Comparison of ENCODE assay signal across 7 mouse cellular contexts in genomic region chr4:138724354-138725126, GRCm38 (mm10). TPM values are rescaled to one million over a fixed set of nuclear protein-coding genes. Genes with fewer than 3 reads are reported as not detected.
A peak's percentile ranks its signal among the peaks of the same experiment; 100 is the strongest.
DNase-seq lines count a peak whose midpoint lies in the region; ATAC-seq and TF ChIP-seq lines count a peak whose summit lies in the region.

Pla2g2c (plus strand) TSS chr4:138724792.

- peak within 1 kb of the TSS; percentile 56 for H3K4me2 ChIP-seq in lung, embryonic 14.5 days
- H3K4me2 ChIP-seq in intestine, embryonic 14.5 days (ENCODE audit: low read length), result peak within 1 kb of the TSS; percentile 52
- peak within 1 kb of the TSS; percentile 63 for H3K4me2 ChIP-seq in neural tube, embryonic 13.5 days

- H3K4me1 ChIP-seq in lung, embryonic 14.5 days (ENCODE audit: insufficient read depth), result peaks cover 16% of the 10 kb centered on the region
- peaks cover 35% of the 10 kb centered on the region for H3K4me1 ChIP-seq in forebrain, embryonic 10.5 days
- H3K4me1 ChIP-seq in intestine, embryonic 14.5 days (replicated peaks; ENCODE audit: control insufficient read depth, insufficient read depth, low read length), result peaks cover 8% of the 10 kb centered on the region
- peaks cover 29% of the 10 kb centered on the region for H3K4me1 ChIP-seq in neural tube, embryonic 13.5 days (replicated peaks)

- no peaks in the 10 kb centered on the region for H3K27me3 ChIP-seq in lung, embryonic 14.5 days (ENCODE audit: insufficient read depth, low read length)
- H3K27me3 ChIP-seq in forebrain, embryonic 10.5 days (ENCODE audit: poor library complexity, severe bottlenecking), result peaks cover 63% of the 10 kb centered on the region
- H3K27me3 ChIP-seq in intestine, embryonic 14.5 days (replicated peaks; ENCODE audit: control insufficient read depth, insufficient read depth, low read length), result no peaks in the 10 kb centered on the region
- H3K27me3 ChIP-seq in neural tube, embryonic 13.5 days, result no peaks in the 10 kb centered on the region; the same call in 1 of the 2 replicates

- H3K4me3 ChIP-seq in lung, embryonic 14.5 days (ENCODE audit: low read depth, low read length), result peak within 1 kb of the TSS; percentile 15
- peak within 1 kb of the TSS; percentile 50 for H3K4me3 ChIP-seq in forebrain, embryonic 10.5 days
- H3K4me3 ChIP-seq in intestine, embryonic 14.5 days (ENCODE audit: low read depth, low read length), result peak within 1 kb of the TSS; percentile 18; the same call in 1 of the 2 replicates
- peak within 1 kb of the TSS; percentile 30 for H3K4me3 ChIP-seq in neural tube, embryonic 13.5 days

- peak within 1 kb of the TSS; percentile 28; the same call in 1 of the 2 replicates for H3K9ac ChIP-seq in lung, embryonic 14.5 days
- H3K9ac ChIP-seq in intestine, embryonic 14.5 days (ENCODE audit: low read length), result peak within 1 kb of the TSS; percentile 14; the same call in 1 of the 2 replicates
- peak within 1 kb of the TSS; percentile 59 for H3K9ac ChIP-seq in neural tube, embryonic 13.5 days

- DNase-seq in lung, embryonic 14.5 days, result no peak
- DNase-seq in lung, postnatal 10 days, result no peak
- no peak for DNase-seq in forebrain, embryonic 10.5 days (ENCODE audit: extremely low spot score, low spot score)
- DNase-seq in intestine, embryonic 14.5 days (ENCODE audit: low spot score), result no peak
- no peak for DNase-seq in adrenal gland, adult (ENCODE audit: inconsistent age in 2 of 2, low spot score in 1 of 2)
- no peak for DNase-seq in cerebellum, adult 9-10 months

- ATAC-seq in lung, embryonic 14.5 days (ENCODE audit: insufficient read depth), result no peak
- ATAC-seq in intestine, embryonic 14.5 days (replicated peaks; ENCODE audit: low FRiP score, low TSS enrichment, low read depth), result 0 out of 2 replicates have a peak, but pooled peaks have one; percentile 9
- 0 out of 2 replicates have a peak, but pooled peaks have one; percentile 9 for ATAC-seq in neural tube, embryonic 13.5 days (ENCODE audit: low read depth)

- H3K27ac ChIP-seq in lung, embryonic 14.5 days (ENCODE audit: low read depth), result peak within 1 kb of the TSS; percentile 38; the same call in 1 of the 2 replicates
- H3K27ac ChIP-seq in forebrain, embryonic 10.5 days, result peak within 1 kb of the TSS; percentile 84
- H3K27ac ChIP-seq in intestine, embryonic 14.5 days (ENCODE audit: low read depth), result peak within 1 kb of the TSS; percentile 34
- peak within 1 kb of the TSS; percentile 64 for H3K27ac ChIP-seq in neural tube, embryonic 13.5 days (replicated peaks)

- H3K9me3 ChIP-seq in lung, embryonic 14.5 days (ENCODE audit: low read depth, low read length), result no peaks in the 10 kb centered on the region
- no peaks in the 10 kb centered on the region for H3K9me3 ChIP-seq in forebrain, embryonic 10.5 days
- no peaks in the 10 kb centered on the region for H3K9me3 ChIP-seq in intestine, embryonic 14.5 days (ENCODE audit: control insufficient read depth, low read length)
- H3K9me3 ChIP-seq in neural tube, embryonic 13.5 days, result no peaks in the 10 kb centered on the region

- TF ChIP-seq CTCF in lung, embryonic 14.5 days (IDR thresholded peaks at IDR 0.05; ENCODE audit: low read depth), result no peak

- no peaks in the 10 kb centered on the region for H3K36me3 ChIP-seq in lung, embryonic 14.5 days (ENCODE audit: insufficient read depth)
- H3K36me3 ChIP-seq in forebrain, embryonic 10.5 days (replicated peaks), result no peaks in the 10 kb centered on the region
- H3K36me3 ChIP-seq in intestine, embryonic 14.5 days (ENCODE audit: control insufficient read depth, insufficient read depth, low read length), result no peaks in the 10 kb centered on the region
- no peaks in the 10 kb centered on the region for H3K36me3 ChIP-seq in neural tube, embryonic 13.5 days

- 33% methylated on average over 18 of the region's 18 CpGs for WGBS in lung, embryonic 14.5 days
- WGBS in forebrain, embryonic 10.5 days, result 58% methylated on average over 18 of the region's 18 CpGs
- WGBS in intestine, embryonic 14.5 days, result 48% methylated on average over 18 of the region's 18 CpGs
- WGBS in neural tube, embryonic 13.5 days, result 55% methylated on average over 18 of the region's 18 CpGs

RNA-seq across cellular contexts. Expression of gene Pla2g2c, which starts in this region (rescaled TPM):
- polyA plus RNA-seq in lung, embryonic 14.5 days (2014; fragmentation: Nextera tagmentation; extraction: Ambion mirVana), result 0.15 and 0.25 TPM in 2 replicates
- polyA plus RNA-seq in forebrain, embryonic 10.5 days (2016; fragmentation: Nextera tagmentation; extraction: Ambion mirVana), result 0.33 and 0.57 TPM in 2 replicates
- 0.22 and 0.35 TPM in 2 replicates for polyA plus RNA-seq in intestine, embryonic 14.5 days (2014; fragmentation: Nextera tagmentation; extraction: Ambion mirVana)
- 0.39 and 0.84 TPM in 2 replicates for polyA plus RNA-seq in neural tube, embryonic 13.5 days (2015; fragmentation: Nextera tagmentation; extraction: Ambion mirVana)

Comparison
In these comparisons a context has a peak if more than half of its experiments do, and no peak if none do; other contexts are left out.
1. Peak in ATAC-seq, H3K4me3 ChIP-seq, H3K27ac ChIP-seq, H3K9ac ChIP-seq and H3K4me2 ChIP-seq in intestine, embryonic 14.5 days; RNA of the gene not detected or under 1 TPM.
2. Peak in ATAC-seq, H3K4me3 ChIP-seq, H3K27ac ChIP-seq, H3K9ac ChIP-seq and H3K4me2 ChIP-seq in neural tube, embryonic 13.5 days; RNA of the gene not detected or under 1 TPM.
3. H3K27ac ChIP-seq: peak in every context shown above with its lines; median percentile 84 in forebrain, embryonic 10.5 days; 64 in neural tube, embryonic 13.5 days; 38 in lung, embryonic 14.5 days; 34 in intestine, embryonic 14.5 days.